Mouse (Mus musculus): ENCODE results near the gene Syne2. TPM values are rescaled to one million over a fixed set of nuclear protein-coding genes. Genes with fewer than 3 reads are reported as not detected.

Syne2 gene
- total and polyA plus RNA-seq, 3 experiments: 3.9 to 7.5 (median 4.9) TPM

- H3K79me2 ChIP-seq (replicated peaks; ENCODE audit: control insufficient read depth, extremely low read depth, insufficient read depth, poor library complexity, severe bottlenecking): no peaks in the 10 kb centered on the region; the same call in 1 of the 2 replicates
- H3K9me3 ChIP-seq (replicated peaks; ENCODE audit: low read length): no peaks in the 10 kb centered on the region
- peak overlapping the region; percentile 72 for H3K4me2 ChIP-seq (ENCODE audit: insufficient read depth, low read depth, poor library complexity, severe bottlenecking)
- dilution Hi-C loops (cut with MboI; ENCODE audit: extremely low pct_ligation_motif_present, extremely low pct_unique_long_range_greater_than_20kb, low sequenced_read_pairs): no loop called here
- H3K4me3 ChIP-seq (replicated peaks in 1 of 3; ENCODE audit: low read depth in 2 of 3, low read length in 2 of 3, poor library complexity in 1 of 3): no peak overlapping the region
- H3K27ac ChIP-seq (ENCODE audit: insufficient read depth, low read depth): no peak overlapping the region
- no peak overlapping the region; the same call in 1 of the 2 replicates for H3K9ac ChIP-seq (ENCODE audit: insufficient read depth, low read depth)
- in situ Hi-C loops (cut with MboI; ENCODE audit: low pct_ligation_motif_present, low pct_unique_long_range_greater_than_20kb, low sequenced_read_pairs): no loop called here
- H3K36me3 ChIP-seq (replicated peaks in 1 of 2; ENCODE audit: control insufficient read depth in 1 of 2, insufficient read depth in 1 of 2, low read length in 1 of 2): no peaks in the 10 kb centered on the region
- peaks cover 0 to 11% of the 10 kb centered on the region in 2 experiments; a peak in 2 of 4 replicates for H3K4me1 ChIP-seq (ENCODE audit: control insufficient read depth in 1 of 2, insufficient read depth in 2 of 2)
- no peaks in the 10 kb centered on the region for H3K27me3 ChIP-seq (replicated peaks)
- DNase-seq (ENCODE audit: extremely low read depth): no peak
- TF ChIP-seq ZNF384 (IDR thresholded peaks at IDR 0.05; ENCODE audit: low read depth, low read length): no peak
- no peak for TF ChIP-seq ZMIZ1 (IDR thresholded peaks at IDR 0.05; ENCODE audit: low read depth, low read length)
- TF ChIP-seq MXI1 (IDR thresholded peaks at IDR 0.05; ENCODE audit: low read depth, low read length): no peak
- TF ChIP-seq HCFC1 (IDR thresholded peaks at IDR 0.05; ENCODE audit: low read depth, low read length): no peak
- no peak for TF ChIP-seq MEF2A (IDR thresholded peaks at IDR 0.05; ENCODE audit: borderline replicate concordance, low read depth, low read length)
- TF ChIP-seq IRF4 (IDR thresholded peaks at IDR 0.05; ENCODE audit: low read depth, low read length): no peak
- no peak for TF ChIP-seq ZC3H11A (IDR thresholded peaks at IDR 0.05; ENCODE audit: low read depth, low read length)
- TF ChIP-seq RAD21 (IDR thresholded peaks at IDR 0.05; ENCODE audit: low read depth, low read length): no peak
- TF ChIP-seq USF2 (conservative IDR thresholded peaks at IDR 0.05; ENCODE audit: low read depth, low read length): no peak
- no peak for TF ChIP-seq CTCF (conservative IDR thresholded peaks at IDR 0.05 in 1 of 2, IDR thresholded peaks at IDR 0.05 in 1 of 2; ENCODE audit: low read depth in 2 of 2, low read length in 2 of 2)
Observed at GRCm38 (mm10) chr12:75853559-75853958, 35.6 kb downstream of the Syne2 start.

- no peak for TF ChIP-seq MXI1 (IDR thresholded peaks at IDR 0.05; ENCODE audit: low read depth, low read length)
- no peak for TF ChIP-seq MAX (IDR thresholded peaks at IDR 0.05; ENCODE audit: low read length)
- TF ChIP-seq MAZ (IDR thresholded peaks at IDR 0.05; ENCODE audit: low read depth, low read length): no peak
- TF ChIP-seq MYC (IDR thresholded peaks at IDR 0.05; ENCODE audit: low read depth, low read length): no peak
- no peak for TF ChIP-seq ZC3H11A (IDR thresholded peaks at IDR 0.05; ENCODE audit: low read depth, low read length)
- TF ChIP-seq SMC3 (IDR thresholded peaks at IDR 0.05; ENCODE audit: low read depth, low read length): no peak
- TF ChIP-seq POLR2A (IDR thresholded peaks at IDR 0.05; ENCODE audit: low read depth, low read length): no peak
- TF ChIP-seq BHLHE40 (IDR thresholded peaks at IDR 0.05; ENCODE audit: low read depth, low read length): no peak
- no peak for TF ChIP-seq POLR2AphosphoS2 (IDR thresholded peaks at IDR 0.05; ENCODE audit: low read depth, low read length)
- no peak for TF ChIP-seq ZMIZ1 (IDR thresholded peaks at IDR 0.05; ENCODE audit: low read depth, low read length)
- no peak for TF ChIP-seq PAX5 (IDR thresholded peaks at IDR 0.05; ENCODE audit: low read length)
- Histone ChIP-seq H3K4me2 (ENCODE audit: insufficient read depth, low read depth, poor library complexity, severe bottlenecking) (no peak overlapping the region), H3K27ac (ENCODE audit: insufficient read depth, low read depth) (no peak overlapping the region), H3K4me3 (replicated peaks in 1 of 3; ENCODE audit: low read depth in 2 of 3, low read length in 2 of 3, poor library complexity in 1 of 3) (no peak overlapping the region), H3K27me3 (replicated peaks) (no peaks in the 10 kb centered on the region), H3K4me1 (ENCODE audit: control insufficient read depth in 1 of 2, insufficient read depth in 2 of 2) (peaks cover 0 to 11% of the 10 kb centered on the region in 2 experiments; a peak in 2 of 4 replicates), H3K9ac (ENCODE audit: insufficient read depth, low read depth) (no peak overlapping the region), H3K79me2 (replicated peaks; ENCODE audit: control insufficient read depth, extremely low read depth, insufficient read depth, poor library complexity, severe bottlenecking) (no peaks in the 10 kb centered on the region; the same call in 1 of the 2 replicates), H3K9me3 (replicated peaks; ENCODE audit: low read length) (no peaks in the 10 kb centered on the region), H3K36me3 (replicated peaks in 1 of 2; ENCODE audit: control insufficient read depth in 1 of 2, insufficient read depth in 1 of 2, low read length in 1 of 2) (no peaks in the 10 kb centered on the region)
- in situ Hi-C loops (cut with MboI; ENCODE audit: low pct_ligation_motif_present, low pct_unique_long_range_greater_than_20kb, low sequenced_read_pairs) (no loop called here), dilution Hi-C loops (cut with MboI; ENCODE audit: extremely low pct_ligation_motif_present, extremely low pct_unique_long_range_greater_than_20kb, low sequenced_read_pairs) (no loop called here)
- DNase-seq (ENCODE audit: extremely low read depth): no peak
Observed at GRCm38 (mm10) chr12:75855051-75855453, 37.1 kb downstream of the Syne2 start.

All from CH12.LX (cell line).